Mouse (Mus musculus) kidney, postnatal 0 days (tissue): ENCODE measurements around the gene Gh. TPM values are rescaled to one million over a fixed set of nuclear protein-coding genes. Genes with fewer than 3 reads are reported as not detected.

ENCODE experiments used
- ATAC-seq: fragments of 200-750 bp; cut with Nextera tagmentation; replicated peaks from 2 replicates; pipeline ENCODE4 v1.8.0; 2017; ENCODE audit warnings: low read depth, moderate number of reproducible peaks, moderate TSS enrichment, moderate library complexity; ENCODE audit not compliant: low FRiP score
- DNase-seq: peaks from one replicate; pipeline ENCODE4 v3.0.0-alpha.2; 2016; ENCODE audit warnings: low spot score
- H3K27ac ChIP-seq: fragments of 300-500 bp; sonication (generic); 2 replicates; pipeline ENCODE4 v1.5.1; 2014; ENCODE audit warnings: mild to moderate bottlenecking
- H3K27me3 ChIP-seq: fragments of 300-500 bp; sonication (generic); 2 replicates; pipeline ENCODE4 v1.6.1; 2014; ENCODE audit warnings: low read length, mixed read lengths; ENCODE audit not compliant: insufficient read depth
- H3K36me3 ChIP-seq: fragments of 300-500 bp; sonication (generic); 2 replicates; pipeline ENCODE4 v1.6.1; 2014; ENCODE audit warnings: low read length, mixed read lengths; ENCODE audit not compliant: insufficient read depth
- H3K4me1 ChIP-seq: fragments of 300-500 bp; sonication (generic); replicated peaks from 2 replicates; pipeline ENCODE4 v1.6.1; 2014; ENCODE audit warnings: antibody characterized with exemption, low read length, mixed read lengths; ENCODE audit not compliant: insufficient read depth
- H3K4me2 ChIP-seq: fragments of 300-500 bp; sonication (generic); 2 replicates; pipeline ENCODE4 v1.6.1; 2014; ENCODE audit warnings: mild to moderate bottlenecking, low read length, moderate library complexity, mixed read lengths
- H3K4me3 ChIP-seq: fragments of 300-500 bp; sonication (generic); replicated peaks from 2 replicates; pipeline ENCODE4 v1.5.1; 2014; ENCODE audit warnings: low read depth, low read length
- H3K9ac ChIP-seq: fragments of 300-500 bp; sonication (generic); 2 replicates; pipeline ENCODE4 v1.6.1; 2014; ENCODE audit warnings: low read depth, low read length
- H3K9me3 ChIP-seq: fragments of 300-500 bp; sonication (generic); replicated peaks from 2 replicates; pipeline ENCODE4 v1.6.1; 2016; ENCODE audit warnings: low read length, inconsistent platforms, mixed read lengths
- CTCF ChIP-seq: IDR thresholded peaks from 2 replicates; pipeline ENCODE4 v1.5.1; 2016; ENCODE audit warnings: antibody characterized with exemption, low read depth, mild to moderate bottlenecking, moderate library complexity
- WGBS: fragments of 180-500 bp; shearing (Covaris S2); extraction: QIAGEN DNeasy Blood & Tissue Kit; methylation state at CpG from one replicate; pipeline ENCODE4 v1.1.7; 2014; 5-methylcytosine and 5-hydroxymethylcytosine counted together
- polyA plus RNA-seq: library from polyadenylated mRNA; unstranded; fragments of >200 nt; fragmentation: Nextera tagmentation; extraction: Ambion mirVana; gene quantifications from 2 replicates; pipeline ENCODE4 v1.2.1, GENCODE M21; 2015

Gene Gh
- polyA plus RNA-seq, 1 experiment from 2014 or later, result not detected

DNA sequence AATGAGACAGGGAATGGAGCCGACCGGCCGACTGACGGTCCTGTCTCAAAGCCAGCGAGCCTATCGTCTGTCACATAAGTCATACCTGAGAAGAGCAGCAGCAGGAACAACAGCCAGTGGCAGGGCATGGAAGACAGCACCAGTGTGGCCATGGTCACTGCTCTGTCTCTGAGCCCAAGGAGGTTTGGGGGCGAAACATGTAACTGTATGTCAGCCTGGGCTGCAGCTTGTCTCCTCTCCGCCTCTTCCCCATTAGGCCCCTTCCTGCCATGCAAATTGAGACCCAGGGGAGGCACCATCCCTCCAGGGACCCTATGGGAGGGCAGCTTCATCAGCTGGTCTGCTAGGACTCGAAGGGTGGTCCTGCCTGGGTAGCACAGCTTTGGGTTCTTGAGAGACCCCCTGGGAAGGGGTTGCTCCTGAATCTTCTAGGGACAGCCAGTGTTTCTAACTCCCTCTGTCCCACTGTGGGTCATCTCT, 12.7 kb upstream of the Gh start, which contains the start of gene Cd79b:
Gene Cd79b (minus strand): TSS at position 430 of the 480 bp plus-strand sequence.
- ATAC-seq, result no peak
- H3K4me3 ChIP-seq, result no peak within 1 kb of the TSS
- H3K27me3 ChIP-seq, result no peaks in the 10 kb centered on the region
- no peaks in the 10 kb centered on the region for H3K9me3 ChIP-seq
- DNase-seq, result no peak
- 28% methylated on average over 9 of the region's 9 CpGs for WGBS
- H3K9ac ChIP-seq, result no peak within 1 kb of the TSS
- H3K36me3 ChIP-seq, result no peaks in the 10 kb centered on the region
- peak within 1 kb of the TSS; percentile 60 for H3K27ac ChIP-seq
- TF ChIP-seq CTCF, result no peak
- H3K4me1 ChIP-seq, result peaks cover 18% of the 10 kb centered on the region
- H3K4me2 ChIP-seq, result peak within 1 kb of the TSS; percentile 8; the same call in 1 of the 2 replicates

DNA sequence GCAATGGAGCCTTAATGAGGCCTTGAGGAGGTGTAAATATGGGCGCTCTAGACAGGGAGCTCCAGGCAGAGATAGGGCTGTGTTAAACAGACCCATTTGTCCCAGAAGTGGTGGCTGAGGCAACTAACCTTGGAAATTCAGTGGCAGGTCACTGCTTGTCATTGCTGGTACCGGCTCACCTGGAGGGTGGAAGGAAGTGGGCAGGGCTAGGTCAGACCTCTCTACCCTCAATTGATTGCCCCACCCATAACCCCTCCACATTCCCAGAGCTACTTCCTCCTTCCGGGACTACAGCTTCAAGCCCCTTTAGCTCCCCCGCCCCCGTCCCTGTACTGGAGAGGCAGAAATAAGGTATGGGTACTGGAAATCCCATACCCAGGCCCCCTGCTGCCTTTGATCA, 11.9 kb upstream of the Gh start:
- Histone ChIP-seq H3K4me2 (peak overlapping the region; percentile 8; the same call in 1 of the 2 replicates), H3K27ac (peak overlapping the region; percentile 60)

DNA sequence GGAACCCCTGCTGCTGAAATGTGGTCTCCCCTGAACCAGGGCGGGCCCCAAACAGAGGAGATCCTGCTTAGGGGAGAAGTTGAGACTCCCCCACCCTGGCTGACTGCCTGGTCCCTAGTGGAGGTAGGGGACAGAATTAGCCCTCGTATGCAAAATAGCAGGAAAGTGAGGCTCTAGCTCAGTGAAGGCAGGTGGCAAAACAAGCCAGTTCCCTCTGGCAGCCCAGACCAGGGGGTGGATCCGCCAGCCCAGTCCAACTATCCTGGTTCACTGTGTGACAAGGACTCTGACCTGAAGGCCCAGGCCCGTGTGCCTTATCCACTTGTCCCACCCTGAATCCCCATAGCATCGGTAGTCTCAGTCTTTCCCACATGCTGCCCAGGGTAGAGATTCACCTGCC, 8.5 kb upstream of the Gh start:
- no peak overlapping the region for H3K4me3 ChIP-seq
- peaks cover 19% of the 10 kb centered on the region for H3K4me1 ChIP-seq
- no peaks in the 10 kb centered on the region for H3K36me3 ChIP-seq
- ATAC-seq (no peak), DNase-seq (no peak)
- no peaks in the 10 kb centered on the region for H3K9me3 ChIP-seq
- H3K27ac ChIP-seq, result no peak overlapping the region
- H3K27me3 ChIP-seq, result no peaks in the 10 kb centered on the region
- H3K9ac ChIP-seq, result no peak overlapping the region
- no peak overlapping the region for H3K4me2 ChIP-seq
- 71% methylated on average over 5 of the region's 5 CpGs for WGBS
- TF ChIP-seq CTCF, result no peak

More for the DNA sequence above, 11.9 kb upstream of the Gh start:
- no peak for DNase-seq
- WGBS, result 33% methylated on average over 5 of the region's 5 CpGs
- Histone ChIP-seq H3K4me3 (no peak overlapping the region), H3K27me3 (no peaks in the 10 kb centered on the region), H3K36me3 (no peaks in the 10 kb centered on the region), H3K9ac (no peak overlapping the region), H3K4me1 (peaks cover 13% of the 10 kb centered on the region), H3K9me3 (no peaks in the 10 kb centered on the region)
- ATAC-seq, result peak; percentile 42; the same call in 1 of the 2 replicates
- no peak for TF ChIP-seq CTCF

DNA sequence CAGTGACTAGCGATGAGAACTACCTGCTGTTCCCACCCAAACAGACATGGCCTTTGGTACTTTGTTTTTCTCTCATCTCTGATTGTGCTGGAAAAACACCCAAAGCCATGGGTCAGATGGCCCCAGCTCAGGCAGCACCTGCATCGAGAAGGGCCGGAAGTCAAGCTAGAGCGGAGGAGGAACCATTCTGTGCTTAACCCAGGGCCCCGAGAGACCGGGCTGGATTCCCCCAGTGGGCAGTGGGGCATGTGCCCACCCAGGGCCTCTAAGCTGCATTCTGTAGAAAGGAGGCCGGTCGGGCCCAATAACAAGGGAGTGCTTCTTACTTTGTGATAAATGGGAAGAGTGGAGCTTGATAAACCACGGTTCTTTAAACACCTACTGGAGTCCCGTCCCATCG, 6.5 kb upstream of the Gh start:
- Histone ChIP-seq H3K27me3 (no peaks in the 10 kb centered on the region), H3K4me2 (peak overlapping the region; percentile 22; the same call in 1 of the 2 replicates), H3K4me3 (no peak overlapping the region), H3K9ac (no peak overlapping the region), H3K36me3 (no peaks in the 10 kb centered on the region), H3K9me3 (no peaks in the 10 kb centered on the region), H3K4me1 (peaks cover 8% of the 10 kb centered on the region), H3K27ac (peak overlapping the region; percentile 52; the same call in 1 of the 2 replicates)
- WGBS, result 39% methylated on average over 11 of the region's 11 CpGs
- no peak for TF ChIP-seq CTCF
- 0 out of 2 replicates have a peak, but pooled peaks have one; percentile 29 for ATAC-seq
- peak; percentile 56 for DNase-seq

DNA sequence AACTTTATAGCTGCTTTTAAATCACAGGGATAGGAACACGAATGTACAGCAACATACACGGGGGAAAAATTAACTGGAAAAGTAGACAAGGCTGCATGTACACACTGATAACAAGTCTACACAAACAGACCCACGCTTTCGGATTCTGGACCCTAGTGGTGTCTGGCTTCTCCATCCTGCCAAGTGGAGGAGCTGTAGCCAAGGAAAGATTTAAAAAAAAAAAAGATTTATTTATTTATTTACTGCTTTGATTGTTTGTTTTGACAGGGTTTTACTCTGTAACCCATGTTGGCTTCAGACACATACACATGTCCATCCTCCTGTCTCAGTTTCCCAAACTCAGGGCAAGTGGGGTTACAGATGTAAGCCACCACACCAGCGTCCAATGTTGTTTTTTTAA, 5.8 kb upstream of the Gh start:
- Histone ChIP-seq H3K27ac (peak overlapping the region; percentile 11; the same call in 1 of the 2 replicates), H3K27me3 (no peaks in the 10 kb centered on the region), H3K4me3 (no peak overlapping the region), H3K9me3 (no peaks in the 10 kb centered on the region), H3K9ac (no peak overlapping the region), H3K4me1 (peaks cover 6% of the 10 kb centered on the region), H3K4me2 (peak overlapping the region; percentile 22; the same call in 1 of the 2 replicates), H3K36me3 (no peaks in the 10 kb centered on the region)
- WGBS, result 33% methylated on average over 5 of the region's 5 CpGs
- no peak for DNase-seq
- ATAC-seq, result no peak
- no peak for TF ChIP-seq CTCF

DNA sequence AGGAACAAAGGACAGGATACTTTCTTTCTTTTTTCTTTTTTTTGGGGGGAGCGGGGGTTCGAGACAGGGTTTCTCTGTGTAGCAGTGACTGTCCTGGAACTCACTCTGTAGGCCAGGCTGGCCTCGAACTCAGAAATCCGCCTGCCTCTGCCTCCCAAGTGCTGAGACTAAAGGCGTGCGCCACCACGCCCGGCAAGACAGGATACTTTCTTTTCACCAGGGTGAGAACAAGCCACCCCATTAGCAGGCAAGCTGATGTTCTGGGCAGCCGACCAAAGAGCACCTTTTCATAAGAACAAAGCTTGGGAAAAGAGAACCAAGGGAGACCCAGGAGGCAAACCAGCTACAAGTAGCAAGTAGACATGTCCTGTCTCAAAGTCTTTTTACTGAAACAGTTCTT, 5.1 kb upstream of the Gh start:
- ATAC-seq, result no peak
- H3K4me1 ChIP-seq, result peaks cover 6% of the 10 kb centered on the region
- WGBS, result 90% methylated on average over 9 of the region's 9 CpGs
- H3K27ac ChIP-seq, result no peak overlapping the region
- no peaks in the 10 kb centered on the region for H3K27me3 ChIP-seq
- no peaks in the 10 kb centered on the region for H3K36me3 ChIP-seq
- no peak for DNase-seq
- no peak overlapping the region for H3K4me2 ChIP-seq
- no peaks in the 10 kb centered on the region for H3K9me3 ChIP-seq
- no peak overlapping the region for H3K4me3 ChIP-seq
- TF ChIP-seq CTCF, result no peak
- H3K9ac ChIP-seq, result no peak overlapping the region

DNA sequence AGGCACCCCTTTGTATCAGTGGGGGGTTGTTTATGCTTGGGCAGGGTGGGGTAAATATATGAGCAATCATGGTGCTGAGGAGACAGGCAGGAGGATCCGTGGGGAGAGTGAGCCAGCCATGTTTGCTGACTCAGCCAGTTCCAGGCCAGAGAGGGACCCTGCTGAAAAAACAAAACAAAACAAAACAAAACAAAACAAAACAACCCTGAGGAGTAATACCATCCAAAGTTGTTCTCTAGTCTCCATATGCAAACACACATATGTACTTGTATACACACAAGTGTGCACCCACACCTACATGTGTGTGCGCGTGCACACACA, 4.4 kb upstream of the Gh start:
- Histone ChIP-seq H3K9me3 (no peaks in the 10 kb centered on the region), H3K36me3 (no peaks in the 10 kb centered on the region), H3K27ac (no peak overlapping the region), H3K9ac (no peak overlapping the region), H3K4me2 (no peak overlapping the region), H3K4me1 (peaks cover 6% of the 10 kb centered on the region), H3K27me3 (no peaks in the 10 kb centered on the region), H3K4me3 (no peak overlapping the region)
- no peak for ATAC-seq
- TF ChIP-seq CTCF, result no peak
- 76% methylated on average over 3 of the region's 3 CpGs for WGBS
- no peak for DNase-seq
